Mouse (Mus musculus): ENCODE data around the gene S1pr3. TPM values are rescaled to one million over a fixed set of nuclear protein-coding genes. Genes with fewer than 3 reads are reported as not detected.

The S1pr3 gene
- polyA plus RNA-seq, 1 experiment = 19.9 TPM

DNA sequence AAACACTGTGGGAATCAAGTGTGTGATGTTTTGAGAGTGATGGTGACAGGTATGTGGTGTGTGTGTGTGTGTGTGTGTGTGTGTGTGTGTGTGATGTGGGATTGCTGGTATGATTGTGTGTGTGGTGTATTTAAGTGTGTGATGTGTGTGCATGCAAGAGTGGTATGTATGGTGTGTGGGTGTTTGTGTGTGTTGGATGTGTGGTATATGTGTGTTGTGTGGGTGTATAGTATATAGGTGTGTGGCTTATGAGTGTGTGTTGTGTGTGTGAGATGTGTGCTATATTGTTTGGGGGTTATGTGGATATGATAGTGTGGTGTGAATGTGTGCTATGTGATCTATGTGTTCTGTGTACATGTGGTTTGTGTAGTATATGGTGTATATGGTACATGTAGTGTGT is 35.4 kb upstream of the S1pr3 start:
- TF ChIP-seq POLR2A (IDR thresholded peaks at IDR 0.05; ENCODE audit: low read depth, low read length) = no peak
- no peak for TF ChIP-seq CTCF (IDR thresholded peaks at IDR 0.05; ENCODE audit: extremely low read depth, insufficient read depth, insufficient read length, insufficient replicate concordance)
- no peak for DNase-seq (ENCODE audit: low read depth in 1 of 2, low spot score in 2 of 2)
- Histone ChIP-seq H3K27me3 (ENCODE audit: control insufficient read depth, insufficient read depth, low read length) (no peaks in the 10 kb centered on the region), H3K4me1 (ENCODE audit: control insufficient read depth, insufficient read depth, insufficient read length) (no peaks in the 10 kb centered on the region), H3K36me3 (ENCODE audit: control insufficient read depth, insufficient read depth, low read length) (no peaks in the 10 kb centered on the region), H3K4me3 (ENCODE audit: extremely low read depth, insufficient read depth, insufficient read length) (no peak overlapping the region), H3K27ac (ENCODE audit: insufficient read depth, low read length) (no peak overlapping the region)

GRCm38 (mm10) chr13:51374026-51374807 is 34.2 kb upstream of the S1pr3 start:
- Histone ChIP-seq H3K36me3 (ENCODE audit: control insufficient read depth, insufficient read depth, low read length) (no peaks in the 10 kb centered on the region), H3K4me1 (ENCODE audit: control insufficient read depth, insufficient read depth, insufficient read length) (no peaks in the 10 kb centered on the region), H3K4me3 (ENCODE audit: extremely low read depth, insufficient read depth, insufficient read length) (no peak overlapping the region), H3K27me3 (ENCODE audit: control insufficient read depth, insufficient read depth, low read length) (no peaks in the 10 kb centered on the region), H3K27ac (ENCODE audit: insufficient read depth, low read length) (no peak overlapping the region)
- 89% methylated on average over 21 of the region's 21 CpGs for WGBS
- no peak for DNase-seq (ENCODE audit: low read depth in 1 of 2, low spot score in 2 of 2)
- TF ChIP-seq CTCF (IDR thresholded peaks at IDR 0.05; ENCODE audit: extremely low read depth, insufficient read depth, insufficient read length, insufficient replicate concordance) = no peak
- no peak for TF ChIP-seq POLR2A (IDR thresholded peaks at IDR 0.05; ENCODE audit: low read depth, low read length)

GRCm38 (mm10) chr13:51378126-51378525 is 30.3 kb upstream of the S1pr3 start:
- Histone ChIP-seq H3K4me3 (ENCODE audit: extremely low read depth, insufficient read depth, insufficient read length) (no peak overlapping the region), H3K36me3 (ENCODE audit: control insufficient read depth, insufficient read depth, low read length) (no peaks in the 10 kb centered on the region), H3K4me1 (ENCODE audit: control insufficient read depth, insufficient read depth, insufficient read length) (no peaks in the 10 kb centered on the region), H3K27me3 (ENCODE audit: control insufficient read depth, insufficient read depth, low read length) (no peaks in the 10 kb centered on the region), H3K27ac (ENCODE audit: insufficient read depth, low read length) (no peak overlapping the region)
- DNase-seq (ENCODE audit: low read depth in 1 of 2, low spot score in 2 of 2) = no peak
- TF ChIP-seq CTCF (IDR thresholded peaks at IDR 0.05; ENCODE audit: extremely low read depth, insufficient read depth, insufficient read length, insufficient replicate concordance) (no peak), POLR2A (IDR thresholded peaks at IDR 0.05; ENCODE audit: low read depth, low read length) (no peak)
- 63% methylated on average over 4 of the region's 4 CpGs for whole genome bisulfite sequencing

- Histone ChIP-seq H3K27ac (ENCODE audit: insufficient read depth, low read length) (no peak overlapping the region), H3K4me3 (ENCODE audit: extremely low read depth, insufficient read depth, insufficient read length) (no peak overlapping the region), H3K36me3 (ENCODE audit: control insufficient read depth, insufficient read depth, low read length) (no peaks in the 10 kb centered on the region), H3K4me1 (ENCODE audit: control insufficient read depth, insufficient read depth, insufficient read length) (no peaks in the 10 kb centered on the region), H3K27me3 (ENCODE audit: control insufficient read depth, insufficient read depth, low read length) (no peaks in the 10 kb centered on the region)
- TF ChIP-seq CTCF (IDR thresholded peaks at IDR 0.05; ENCODE audit: extremely low read depth, insufficient read depth, insufficient read length, insufficient replicate concordance) (no peak), POLR2A (IDR thresholded peaks at IDR 0.05; ENCODE audit: low read depth, low read length) (no peak)
- no peak for DNase-seq (ENCODE audit: low read depth in 1 of 2, low spot score in 2 of 2)
- 80% methylated on average over 6 of the region's 6 CpGs for WGBS
Measured at GRCm38 (mm10) chr13:51379596-51379995, 28.8 kb upstream of the S1pr3 start.

- 87% methylated on average over 6 of the region's 6 CpGs for WGBS
- TF ChIP-seq POLR2A (IDR thresholded peaks at IDR 0.05; ENCODE audit: low read depth, low read length) (no peak), CTCF (IDR thresholded peaks at IDR 0.05; ENCODE audit: extremely low read depth, insufficient read depth, insufficient read length, insufficient replicate concordance) (no peak)
- H3K4me3 ChIP-seq (ENCODE audit: extremely low read depth, insufficient read depth, insufficient read length) = no peak overlapping the region
- H3K27me3 ChIP-seq (ENCODE audit: control insufficient read depth, insufficient read depth, low read length) = no peaks in the 10 kb centered on the region
- DNase-seq (ENCODE audit: low read depth in 1 of 2, low spot score in 2 of 2) = no peak
- H3K36me3 ChIP-seq (ENCODE audit: control insufficient read depth, insufficient read depth, low read length) = no peaks in the 10 kb centered on the region
- H3K27ac ChIP-seq (ENCODE audit: insufficient read depth, low read length) = no peak overlapping the region
- H3K4me1 ChIP-seq (ENCODE audit: control insufficient read depth, insufficient read depth, insufficient read length) = no peaks in the 10 kb centered on the region
Measured at GRCm38 (mm10) chr13:51381498-51381897, 26.9 kb upstream of the S1pr3 start.

DNA sequence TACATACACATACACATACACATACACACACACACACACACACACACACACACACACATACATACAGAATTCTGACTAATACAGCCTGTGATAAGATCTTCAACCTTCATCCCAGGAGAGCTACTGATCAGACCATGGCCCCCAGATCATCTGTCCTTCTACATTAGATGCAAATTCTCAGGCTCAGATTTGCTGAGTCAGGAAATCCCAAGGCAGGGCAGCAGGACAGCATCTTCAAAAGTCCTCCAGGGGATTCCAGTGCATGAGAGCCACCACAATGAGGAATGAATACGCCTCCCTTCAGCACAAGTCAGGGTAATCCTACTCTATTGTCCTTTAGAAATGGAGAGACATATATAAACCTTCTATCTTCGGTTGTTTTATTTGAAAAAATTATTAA is 23.5 kb upstream of the S1pr3 start:
- 92% methylated on average over 2 of the region's 2 CpGs for WGBS
- Histone ChIP-seq H3K4me3 (ENCODE audit: extremely low read depth, insufficient read depth, insufficient read length) (no peak overlapping the region), H3K36me3 (ENCODE audit: control insufficient read depth, insufficient read depth, low read length) (no peaks in the 10 kb centered on the region), H3K27me3 (ENCODE audit: control insufficient read depth, insufficient read depth, low read length) (no peaks in the 10 kb centered on the region), H3K4me1 (ENCODE audit: control insufficient read depth, insufficient read depth, insufficient read length) (no peaks in the 10 kb centered on the region; the same call in 1 of the 2 replicates), H3K27ac (ENCODE audit: insufficient read depth, low read length) (no peak overlapping the region)
- no peak for DNase-seq (ENCODE audit: low read depth in 1 of 2, low spot score in 2 of 2)
- TF ChIP-seq POLR2A (IDR thresholded peaks at IDR 0.05; ENCODE audit: low read depth, low read length) = no peak
- TF ChIP-seq CTCF (IDR thresholded peaks at IDR 0.05; ENCODE audit: extremely low read depth, insufficient read depth, insufficient read length, insufficient replicate concordance) = no peak

- 7% methylated on average over 4 of the region's 4 CpGs for WGBS
Measured at GRCm38 (mm10) chr13:51387908-51388307, 20.5 kb upstream of the S1pr3 start.

More at GRCm38 (mm10) chr13:51387908-51388307, 20.5 kb upstream of the S1pr3 start:
- Histone ChIP-seq H3K27ac (ENCODE audit: insufficient read depth, low read length) (no peak overlapping the region), H3K4me1 (ENCODE audit: control insufficient read depth, insufficient read depth, insufficient read length) (peaks cover 17% of the 10 kb centered on the region; the same call in 1 of the 2 replicates), H3K4me3 (ENCODE audit: extremely low read depth, insufficient read depth, insufficient read length) (no peak overlapping the region), H3K27me3 (ENCODE audit: control insufficient read depth, insufficient read depth, low read length) (no peaks in the 10 kb centered on the region), H3K36me3 (ENCODE audit: control insufficient read depth, insufficient read depth, low read length) (no peaks in the 10 kb centered on the region)
- DNase-seq (ENCODE audit: low read depth in 1 of 2, low spot score in 2 of 2) = no peak
- no peak for TF ChIP-seq CTCF (IDR thresholded peaks at IDR 0.05; ENCODE audit: extremely low read depth, insufficient read depth, insufficient read length, insufficient replicate concordance)
- TF ChIP-seq POLR2A (IDR thresholded peaks at IDR 0.05; ENCODE audit: low read depth, low read length) = no peak
